Mouse (Mus musculus): ENCODE measurements around the gene Hoxc5. TPM values are rescaled to one million over a fixed set of nuclear protein-coding genes. Genes with fewer than 3 reads are reported as not detected.

The Hoxc5 gene
- polyA plus RNA-seq, 1 experiment from 2014 or later = 5.1 TPM

GRCm38 (mm10) chr15:102979936-102980335 is 12.7 kb downstream of the Hoxc5 start:
- Histone ChIP-seq H3K4me1 (ENCODE audit: control insufficient read depth, insufficient read depth, low read length) (peaks cover 40% of the 10 kb centered on the region), H3K36me3 (ENCODE audit: control insufficient read depth, insufficient read depth, low read length) (no peaks in the 10 kb centered on the region; the same call in 1 of the 2 replicates), H3K4me2 (replicated peaks; ENCODE audit: low read depth, low read length) (peak overlapping the region; percentile 89), H3K27me3 (ENCODE audit: control insufficient read depth, insufficient read depth, low read length) (peaks cover 18% of the 10 kb centered on the region), H3K9me3 (ENCODE audit: control insufficient read depth, low read length) (no peaks in the 10 kb centered on the region), H3K4me3 (ENCODE audit: low read length) (peak overlapping the region; percentile 77), H3K9ac (ENCODE audit: low read depth, low read length) (peak overlapping the region; percentile 99), H3K27ac (ENCODE audit: low read depth, low read length) (peak overlapping the region; percentile 96; the same call in 1 of the 2 replicates)
- 0% methylated on average over 1 of the region's 1 CpGs for WGBS
- ATAC-seq (ENCODE audit: low FRiP score, low TSS enrichment) = no peak

DNA sequence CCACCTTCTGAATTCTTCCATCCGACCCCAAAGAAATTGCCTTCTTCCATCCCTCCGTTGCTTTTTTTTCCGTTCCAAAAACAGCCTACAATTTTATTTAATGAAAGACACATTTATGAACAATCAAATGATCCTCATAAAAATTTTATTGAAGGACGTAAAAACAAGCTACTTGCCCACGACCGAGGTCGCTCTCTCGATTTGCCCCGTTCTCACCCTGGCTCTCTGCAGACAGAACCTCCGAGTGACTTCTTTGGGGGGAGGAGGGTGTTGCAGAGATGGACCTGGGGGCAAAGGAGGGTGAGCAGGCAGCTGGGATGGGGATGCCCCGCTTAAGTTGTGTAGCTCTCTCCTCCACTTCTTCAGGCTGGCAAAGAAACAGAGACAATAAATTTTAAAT is 13.1 kb downstream of the Hoxc5 start:
- H3K9ac ChIP-seq (ENCODE audit: low read depth, low read length) = peak overlapping the region; percentile 99
- H3K4me3 ChIP-seq (ENCODE audit: low read length) = peak overlapping the region; percentile 77
- no peaks in the 10 kb centered on the region; the same call in 1 of the 2 replicates for H3K36me3 ChIP-seq (ENCODE audit: control insufficient read depth, insufficient read depth, low read length)
- no peaks in the 10 kb centered on the region for H3K9me3 ChIP-seq (ENCODE audit: control insufficient read depth, low read length)
- peaks cover 18% of the 10 kb centered on the region for H3K27me3 ChIP-seq (ENCODE audit: control insufficient read depth, insufficient read depth, low read length)
- peaks cover 44% of the 10 kb centered on the region for H3K4me1 ChIP-seq (ENCODE audit: control insufficient read depth, insufficient read depth, low read length)
- peak overlapping the region; percentile 96 for H3K27ac ChIP-seq (ENCODE audit: low read depth, low read length)
- ATAC-seq (ENCODE audit: low FRiP score, low TSS enrichment) = no peak
- peak overlapping the region; percentile 89 for H3K4me2 ChIP-seq (replicated peaks; ENCODE audit: low read depth, low read length)
- WGBS = 5% methylated on average over 11 of the region's 11 CpGs

DNA sequence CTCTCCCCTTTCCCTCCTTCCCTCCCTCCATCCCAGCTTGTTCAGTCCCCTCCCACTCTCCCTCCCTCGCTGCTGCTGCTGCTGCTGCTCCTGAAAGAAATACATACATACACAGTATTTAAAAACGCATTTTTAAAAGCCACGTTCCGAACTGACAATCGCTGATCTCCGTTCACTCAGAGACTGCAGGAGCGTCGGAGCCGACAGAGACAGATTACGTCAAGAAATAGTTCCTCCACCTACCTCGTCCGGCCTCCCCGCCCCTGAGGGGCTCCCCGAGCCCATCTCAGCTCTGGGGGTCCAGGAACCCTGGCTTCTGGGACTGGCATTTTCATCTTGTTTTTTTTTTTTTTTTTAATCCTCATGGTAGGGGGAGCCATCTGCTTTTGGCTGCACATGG is 13.7 kb downstream of the Hoxc5 start:
- Histone ChIP-seq H3K4me3 (ENCODE audit: low read length) (peak overlapping the region; percentile 77), H3K4me2 (replicated peaks; ENCODE audit: low read depth, low read length) (peak overlapping the region; percentile 89), H3K4me1 (ENCODE audit: control insufficient read depth, insufficient read depth, low read length) (peaks cover 50% of the 10 kb centered on the region), H3K27ac (ENCODE audit: low read depth, low read length) (peak overlapping the region; percentile 96), H3K9ac (ENCODE audit: low read depth, low read length) (peak overlapping the region; percentile 99), H3K27me3 (ENCODE audit: control insufficient read depth, insufficient read depth, low read length) (peaks cover 24% of the 10 kb centered on the region), H3K9me3 (ENCODE audit: control insufficient read depth, low read length) (no peaks in the 10 kb centered on the region), H3K36me3 (ENCODE audit: control insufficient read depth, insufficient read depth, low read length) (no peaks in the 10 kb centered on the region; the same call in 1 of the 2 replicates)
- 0% methylated on average over 14 of the region's 14 CpGs for WGBS
- ATAC-seq (ENCODE audit: low FRiP score, low TSS enrichment) = 0 out of 2 replicates have a peak, but pooled peaks have one; percentile 7

- peaks cover 56% of the 10 kb centered on the region for H3K4me1 ChIP-seq (ENCODE audit: control insufficient read depth, insufficient read depth, low read length)
These were observed 14.4 kb downstream of the Hoxc5 start for GRCm38 (mm10) chr15:102981379-102982288.

GRCm38 (mm10) chr15:102983716-102984115 is 16.5 kb downstream of the Hoxc5 start:
- Histone ChIP-seq H3K4me2 (replicated peaks; ENCODE audit: low read depth, low read length) (peak overlapping the region; percentile 89), H3K36me3 (ENCODE audit: control insufficient read depth, insufficient read depth, low read length) (no peaks in the 10 kb centered on the region; the same call in 1 of the 2 replicates), H3K9ac (ENCODE audit: low read depth, low read length) (peak overlapping the region; percentile 99), H3K27me3 (ENCODE audit: control insufficient read depth, insufficient read depth, low read length) (peaks cover 33% of the 10 kb centered on the region; the same call in 1 of the 2 replicates), H3K4me1 (ENCODE audit: control insufficient read depth, insufficient read depth, low read length) (peaks cover 61% of the 10 kb centered on the region), H3K9me3 (ENCODE audit: control insufficient read depth, low read length) (no peaks in the 10 kb centered on the region), H3K27ac (ENCODE audit: low read depth, low read length) (peak overlapping the region; percentile 42; the same call in 1 of the 2 replicates), H3K4me3 (ENCODE audit: low read length) (peak overlapping the region; percentile 77)
- 6% methylated on average over 12 of the region's 12 CpGs for WGBS
- no peak for ATAC-seq (ENCODE audit: low FRiP score, low TSS enrichment)

More at GRCm38 (mm10) chr15:102981379-102982288, 14.4 kb downstream of the Hoxc5 start:
- Histone ChIP-seq H3K36me3 (ENCODE audit: control insufficient read depth, insufficient read depth, low read length) (no peaks in the 10 kb centered on the region; the same call in 1 of the 2 replicates), H3K4me3 (ENCODE audit: low read length) (peak overlapping the region; percentile 77), H3K27me3 (ENCODE audit: control insufficient read depth, insufficient read depth, low read length) (peaks cover 31% of the 10 kb centered on the region), H3K4me2 (replicated peaks; ENCODE audit: low read depth, low read length) (peak overlapping the region; percentile 89), H3K9ac (ENCODE audit: low read depth, low read length) (peak overlapping the region; percentile 99), H3K9me3 (ENCODE audit: control insufficient read depth, low read length) (no peaks in the 10 kb centered on the region), H3K27ac (ENCODE audit: low read depth, low read length) (peak overlapping the region; percentile 96)
- no peak for ATAC-seq (ENCODE audit: low FRiP score, low TSS enrichment)
- under 1% methylated on average over 88 of the region's 88 CpGs for WGBS

- H3K9ac ChIP-seq (ENCODE audit: low read depth, low read length) = peak overlapping the region; percentile 99; the same call in 1 of the 2 replicates
These were observed 17.3 kb downstream of the Hoxc5 start for GRCm38 (mm10) chr15:102984521-102984920.

DNA sequence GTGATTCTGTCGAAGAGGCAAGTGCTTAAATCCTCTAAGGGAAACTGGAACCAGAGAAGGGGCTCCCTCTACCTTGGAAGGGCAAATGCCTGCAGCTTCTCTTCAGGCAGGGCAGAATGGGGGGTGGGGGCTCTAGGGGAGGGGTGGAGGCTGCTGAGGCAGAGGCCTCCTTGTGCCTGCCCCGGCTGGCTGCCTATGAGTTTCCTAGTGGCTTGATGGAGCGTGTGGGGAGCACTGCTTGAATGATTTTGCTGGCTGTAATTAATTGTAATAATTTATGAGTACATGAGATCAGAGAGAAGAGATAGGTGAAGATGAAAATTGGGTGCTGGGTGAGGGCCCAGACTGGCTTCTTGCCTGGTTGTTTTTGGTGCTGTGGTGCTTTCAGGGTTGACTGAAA is 17.7 kb downstream of the Hoxc5 start:
- Histone ChIP-seq H3K9me3 (ENCODE audit: control insufficient read depth, low read length) (no peaks in the 10 kb centered on the region), H3K4me2 (replicated peaks; ENCODE audit: low read depth, low read length) (peak overlapping the region; percentile 89; the same call in 1 of the 2 replicates), H3K36me3 (ENCODE audit: control insufficient read depth, insufficient read depth, low read length) (no peaks in the 10 kb centered on the region; the same call in 1 of the 2 replicates), H3K4me3 (ENCODE audit: low read length) (peak overlapping the region; percentile 77; the same call in 1 of the 2 replicates), H3K9ac (ENCODE audit: low read depth, low read length) (peak overlapping the region; percentile 99; the same call in 1 of the 2 replicates), H3K27ac (ENCODE audit: low read depth, low read length) (peak overlapping the region; percentile 67), H3K27me3 (ENCODE audit: control insufficient read depth, insufficient read depth, low read length) (peaks cover 34% of the 10 kb centered on the region; the same call in 1 of the 2 replicates), H3K4me1 (ENCODE audit: control insufficient read depth, insufficient read depth, low read length) (peaks cover 58% of the 10 kb centered on the region)
- WGBS = 12% methylated on average over 3 of the region's 3 CpGs
- peak; percentile 14; the same call in 1 of the 2 replicates for ATAC-seq (ENCODE audit: low FRiP score, low TSS enrichment)

More at GRCm38 (mm10) chr15:102984521-102984920, 17.3 kb downstream of the Hoxc5 start:
- Histone ChIP-seq H3K4me1 (ENCODE audit: control insufficient read depth, insufficient read depth, low read length) (peaks cover 58% of the 10 kb centered on the region), H3K27ac (ENCODE audit: low read depth, low read length) (peak overlapping the region; percentile 67), H3K4me3 (ENCODE audit: low read length) (peak overlapping the region; percentile 77; the same call in 1 of the 2 replicates), H3K9me3 (ENCODE audit: control insufficient read depth, low read length) (no peaks in the 10 kb centered on the region), H3K27me3 (ENCODE audit: control insufficient read depth, insufficient read depth, low read length) (peaks cover 34% of the 10 kb centered on the region; the same call in 1 of the 2 replicates), H3K4me2 (replicated peaks; ENCODE audit: low read depth, low read length) (peak overlapping the region; percentile 89; the same call in 1 of the 2 replicates), H3K36me3 (ENCODE audit: control insufficient read depth, insufficient read depth, low read length) (no peaks in the 10 kb centered on the region; the same call in 1 of the 2 replicates)
- no peak for ATAC-seq (ENCODE audit: low FRiP score, low TSS enrichment)
- 11% methylated on average over 10 of the region's 10 CpGs for WGBS

- 5% methylated on average over 21 of the region's 21 CpGs for WGBS
- H3K4me3 ChIP-seq (ENCODE audit: low read length) = no peak overlapping the region
- H3K4me1 ChIP-seq (ENCODE audit: control insufficient read depth, insufficient read depth, low read length) = peaks cover 73% of the 10 kb centered on the region
- no peaks in the 10 kb centered on the region for H3K9me3 ChIP-seq (ENCODE audit: control insufficient read depth, low read length)
- H3K9ac ChIP-seq (ENCODE audit: low read depth, low read length) = peak overlapping the region; percentile 28; the same call in 1 of the 2 replicates
- H3K27me3 ChIP-seq (ENCODE audit: control insufficient read depth, insufficient read depth, low read length) = peaks cover 42% of the 10 kb centered on the region
- peak overlapping the region; percentile 69 for H3K27ac ChIP-seq (ENCODE audit: low read depth, low read length)
- no peaks in the 10 kb centered on the region; the same call in 1 of the 2 replicates for H3K36me3 ChIP-seq (ENCODE audit: control insufficient read depth, insufficient read depth, low read length)
- H3K4me2 ChIP-seq (replicated peaks; ENCODE audit: low read depth, low read length) = peak overlapping the region; percentile 19
- ATAC-seq (ENCODE audit: low FRiP score, low TSS enrichment) = peak; percentile 15
These were observed 20.0 kb downstream of the Hoxc5 start for GRCm38 (mm10) chr15:102987124-102987833.
